Mouse (Mus musculus): ENCODE results near the gene P3h1. TPM values are rescaled to one million over a fixed set of nuclear protein-coding genes. Genes with fewer than 3 reads are reported as not detected.

Gene P3h1
- polyA plus RNA-seq, 1 experiment from 2014 or later: 8.3 TPM

DNA sequence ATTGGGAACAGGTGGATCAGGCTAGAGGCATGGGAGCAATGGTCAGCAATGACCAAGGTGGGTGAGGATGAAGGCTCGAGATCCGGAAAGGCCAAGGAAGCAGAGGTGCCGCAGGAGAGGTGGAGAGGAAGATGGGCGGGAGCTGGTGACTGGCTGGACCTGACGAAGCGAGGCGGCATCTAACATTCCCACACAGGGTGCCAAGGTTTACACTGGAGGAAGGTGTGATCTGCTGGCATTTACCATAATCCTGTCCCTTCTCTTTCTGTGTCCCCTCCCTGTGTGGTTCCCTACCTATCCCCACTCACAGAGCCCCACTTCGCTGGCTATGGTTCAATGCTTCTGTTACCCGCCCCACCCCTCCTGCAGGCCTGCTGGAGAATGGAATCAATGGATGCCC lies 13.2 kb downstream of the P3h1 start:
- Histone ChIP-seq H3K9me3 (ENCODE audit: control insufficient read depth, low read length) (no peaks in the 10 kb centered on the region), H3K36me3 (ENCODE audit: control insufficient read depth, insufficient read depth, low read length) (peaks cover 22% of the 10 kb centered on the region), H3K4me2 (ENCODE audit: low read length) (no peak overlapping the region), H3K27me3 (replicated peaks; ENCODE audit: control insufficient read depth, insufficient read depth, low read length) (no peaks in the 10 kb centered on the region), H3K4me3 (ENCODE audit: low read length) (no peak overlapping the region), H3K9ac (ENCODE audit: low read depth, low read length) (no peak overlapping the region), H3K4me1 (ENCODE audit: control insufficient read depth, insufficient read depth, low read depth, low read length) (peaks cover 6% of the 10 kb centered on the region; the same call in 1 of the 2 replicates), H3K27ac (ENCODE audit: low read depth, low read length) (no peak overlapping the region)
- no peak for ATAC-seq
- 74% methylated on average over 9 of the region's 9 CpGs for WGBS

DNA sequence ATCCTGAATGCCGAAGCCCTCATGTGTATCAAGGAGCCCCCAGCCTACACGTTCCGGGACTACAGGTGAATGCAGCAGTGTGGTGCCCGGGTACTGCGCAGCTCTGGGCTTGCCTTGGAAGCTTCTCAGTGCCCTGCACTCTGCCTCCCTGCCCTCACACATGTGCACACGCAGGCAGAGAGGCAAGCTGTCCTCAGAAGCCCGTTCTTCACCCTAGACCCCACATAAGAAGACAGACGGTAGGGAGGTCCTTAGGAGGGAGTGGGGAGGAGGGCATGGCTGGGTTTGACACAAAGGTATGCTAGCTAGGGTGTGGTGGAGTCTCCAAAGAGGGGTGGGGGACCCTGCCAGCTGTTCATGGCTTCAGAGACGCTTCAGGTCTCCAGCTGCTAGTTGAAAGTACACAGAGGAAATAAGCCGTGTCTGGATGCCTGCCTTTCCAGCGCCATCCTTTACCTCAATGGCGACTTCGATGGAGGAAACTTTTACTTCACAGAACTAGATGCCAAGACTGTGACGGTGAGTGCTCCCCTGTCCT lies 14.0 kb downstream of the P3h1 start:
- H3K9ac ChIP-seq (ENCODE audit: low read depth, low read length): no peak overlapping the region

DNA sequence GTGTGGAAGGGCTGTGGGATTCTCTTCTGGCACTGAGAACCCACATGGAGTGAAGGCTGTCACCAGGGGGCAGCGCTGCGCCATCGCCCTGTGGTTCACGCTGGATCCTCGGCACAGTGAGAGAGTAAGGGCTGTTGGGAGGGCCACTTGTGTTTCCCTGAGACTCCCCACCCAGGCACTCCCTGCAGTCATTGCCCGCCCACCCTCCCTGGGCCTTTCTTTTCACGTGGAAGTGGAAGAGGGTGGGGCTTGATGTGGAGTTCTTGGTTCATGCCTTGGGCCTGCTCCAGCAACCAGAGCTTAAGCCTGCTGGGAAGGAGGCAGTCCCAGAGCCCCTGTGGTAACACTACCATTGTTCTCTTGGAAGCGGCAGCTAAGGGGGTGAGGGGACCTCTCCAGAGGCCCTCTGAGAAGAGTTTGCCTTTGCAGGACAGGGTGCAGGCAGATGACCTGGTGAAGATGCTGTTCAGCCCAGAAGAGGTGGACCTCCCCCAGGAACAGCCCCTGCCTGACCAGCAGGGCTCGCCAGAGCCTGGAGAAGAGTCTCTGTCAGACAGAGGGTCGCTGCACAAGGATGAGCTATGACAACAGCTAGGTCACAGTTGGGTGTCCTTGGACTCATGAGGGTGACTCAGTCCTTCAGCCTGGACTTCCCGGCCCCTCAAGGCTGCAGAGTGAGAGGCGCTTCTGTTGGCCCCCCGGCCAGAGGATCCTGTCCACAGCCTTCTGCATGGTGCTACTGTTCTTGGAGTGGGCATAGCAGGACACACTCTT lies 14.9 kb downstream of the P3h1 start:
- H3K9me3 ChIP-seq (ENCODE audit: control insufficient read depth, low read length): no peaks in the 10 kb centered on the region
- H3K4me1 ChIP-seq (ENCODE audit: control insufficient read depth, insufficient read depth, low read depth, low read length): peaks cover 6% of the 10 kb centered on the region; the same call in 1 of the 2 replicates
- WGBS: 31% methylated on average over 11 of the region's 13 CpGs
- H3K36me3 ChIP-seq (ENCODE audit: control insufficient read depth, insufficient read depth, low read length): peaks cover 9% of the 10 kb centered on the region
- no peaks in the 10 kb centered on the region for H3K27me3 ChIP-seq (replicated peaks; ENCODE audit: control insufficient read depth, insufficient read depth, low read length)
- H3K4me2 ChIP-seq (ENCODE audit: low read length): no peak overlapping the region
- peak overlapping the region; percentile 41; the same call in 1 of the 2 replicates for H3K27ac ChIP-seq (ENCODE audit: low read depth, low read length)
- peak; percentile 48; the same call in 1 of the 2 replicates for ATAC-seq
- H3K9ac ChIP-seq (ENCODE audit: low read depth, low read length): no peak overlapping the region
- no peak overlapping the region for H3K4me3 ChIP-seq (ENCODE audit: low read length)

More for the DNA sequence above, 14.0 kb downstream of the P3h1 start:
- H3K4me3 ChIP-seq (ENCODE audit: low read length): no peak overlapping the region
- H3K4me1 ChIP-seq (ENCODE audit: control insufficient read depth, insufficient read depth, low read depth, low read length): peaks cover 6% of the 10 kb centered on the region; the same call in 1 of the 2 replicates
- no peaks in the 10 kb centered on the region for H3K9me3 ChIP-seq (ENCODE audit: control insufficient read depth, low read length)
- WGBS: 68% methylated on average over 14 of the region's 14 CpGs
- no peaks in the 10 kb centered on the region for H3K27me3 ChIP-seq (replicated peaks; ENCODE audit: control insufficient read depth, insufficient read depth, low read length)
- ATAC-seq: no peak
- peaks cover 17% of the 10 kb centered on the region for H3K36me3 ChIP-seq (ENCODE audit: control insufficient read depth, insufficient read depth, low read length)
- no peak overlapping the region for H3K4me2 ChIP-seq (ENCODE audit: low read length)
- H3K27ac ChIP-seq (ENCODE audit: low read depth, low read length): no peak overlapping the region

DNA sequence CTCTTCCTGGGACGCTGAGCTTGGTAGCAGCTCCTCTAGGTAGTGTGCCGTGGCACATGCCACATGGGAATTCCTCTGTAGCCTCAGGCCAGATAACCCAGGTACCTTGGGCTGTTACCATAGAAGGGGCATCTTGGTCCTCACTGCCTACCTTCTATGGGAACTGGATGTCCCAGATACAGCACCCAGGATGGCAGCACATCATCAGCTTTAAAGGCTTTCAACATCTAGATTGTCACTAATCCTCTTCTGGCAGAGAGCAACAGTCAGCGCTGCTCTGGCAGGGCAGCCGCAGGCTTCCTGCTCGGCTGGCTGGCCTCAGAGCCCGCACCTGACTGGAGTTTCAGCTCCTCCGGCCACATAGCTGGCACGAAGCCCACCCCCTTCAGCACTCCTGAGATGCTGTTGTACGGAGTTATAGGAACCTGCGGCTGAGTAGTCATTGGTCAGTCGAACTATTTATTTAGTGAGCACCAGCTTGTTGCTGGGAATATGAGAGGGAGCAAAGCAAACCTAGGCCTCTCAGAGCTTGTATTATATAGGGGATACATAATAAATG lies 15.8 kb downstream of the P3h1 start:
- H3K9me3 ChIP-seq (ENCODE audit: control insufficient read depth, low read length): no peaks in the 10 kb centered on the region
- no peaks in the 10 kb centered on the region for H3K27me3 ChIP-seq (replicated peaks; ENCODE audit: control insufficient read depth, insufficient read depth, low read length)
- 80% methylated on average over 11 of the region's 11 CpGs for WGBS
- peaks cover 6% of the 10 kb centered on the region; the same call in 1 of the 2 replicates for H3K4me1 ChIP-seq (ENCODE audit: control insufficient read depth, insufficient read depth, low read depth, low read length)
- no peak overlapping the region for H3K4me2 ChIP-seq (ENCODE audit: low read length)
- no peak for ATAC-seq
- no peak overlapping the region for H3K9ac ChIP-seq (ENCODE audit: low read depth, low read length)
- no peak overlapping the region for H3K27ac ChIP-seq (ENCODE audit: low read depth, low read length)
- no peak overlapping the region for H3K4me3 ChIP-seq (ENCODE audit: low read length)
- peaks cover 7% of the 10 kb centered on the region for H3K36me3 ChIP-seq (ENCODE audit: control insufficient read depth, insufficient read depth, low read length)

DNA sequence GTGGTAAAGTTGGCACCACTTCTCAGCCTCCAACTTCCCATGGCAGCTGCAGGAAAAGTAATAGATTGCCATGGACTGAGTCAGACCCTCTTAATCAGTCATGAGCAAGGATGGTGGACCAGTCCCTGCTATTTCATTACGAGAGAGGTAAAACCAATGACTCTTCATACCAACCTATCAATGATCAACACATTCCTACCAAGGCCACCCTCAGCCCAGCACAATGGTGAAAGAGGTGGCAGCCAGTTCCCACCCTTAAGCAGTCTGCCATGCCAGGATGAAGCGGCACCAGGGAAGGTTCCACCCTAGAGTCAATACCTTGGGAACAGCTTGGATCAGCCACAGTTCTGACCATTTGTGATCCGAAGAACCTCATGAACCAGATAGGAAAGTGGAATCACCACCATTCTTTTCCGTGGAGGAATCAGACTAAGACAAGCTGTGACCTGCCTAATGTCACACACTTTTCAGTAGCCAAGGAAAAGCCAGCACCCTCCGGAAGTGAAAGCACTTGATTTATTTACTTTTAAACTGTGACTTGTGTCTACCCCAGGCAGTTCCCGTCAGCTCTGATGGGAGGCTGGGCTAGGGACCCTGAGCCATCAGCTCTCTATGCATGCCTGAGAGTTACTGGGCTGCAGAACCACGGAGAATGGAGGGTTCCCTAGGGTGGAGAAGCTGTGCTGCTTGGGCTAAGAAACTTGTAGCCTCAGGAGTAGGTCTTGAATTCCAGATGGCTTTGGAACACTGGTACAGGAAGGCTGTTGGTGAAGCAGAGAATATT lies 19.5 kb downstream of the P3h1 start:
- no peak for ATAC-seq
- H3K4me2 ChIP-seq (ENCODE audit: low read length): no peak overlapping the region
- H3K27me3 ChIP-seq (replicated peaks; ENCODE audit: control insufficient read depth, insufficient read depth, low read length): no peaks in the 10 kb centered on the region
- no peak overlapping the region for H3K9ac ChIP-seq (ENCODE audit: low read depth, low read length)
- peaks cover 20% of the 10 kb centered on the region for H3K4me1 ChIP-seq (ENCODE audit: control insufficient read depth, insufficient read depth, low read depth, low read length)
- no peak overlapping the region for H3K4me3 ChIP-seq (ENCODE audit: low read length)
- 71% methylated on average over 7 of the region's 7 CpGs for WGBS
- H3K27ac ChIP-seq (ENCODE audit: low read depth, low read length): no peak overlapping the region
- no peaks in the 10 kb centered on the region; the same call in 1 of the 2 replicates for H3K36me3 ChIP-seq (ENCODE audit: control insufficient read depth, insufficient read depth, low read length)
- H3K9me3 ChIP-seq (ENCODE audit: control insufficient read depth, low read length): no peaks in the 10 kb centered on the region

DNA sequence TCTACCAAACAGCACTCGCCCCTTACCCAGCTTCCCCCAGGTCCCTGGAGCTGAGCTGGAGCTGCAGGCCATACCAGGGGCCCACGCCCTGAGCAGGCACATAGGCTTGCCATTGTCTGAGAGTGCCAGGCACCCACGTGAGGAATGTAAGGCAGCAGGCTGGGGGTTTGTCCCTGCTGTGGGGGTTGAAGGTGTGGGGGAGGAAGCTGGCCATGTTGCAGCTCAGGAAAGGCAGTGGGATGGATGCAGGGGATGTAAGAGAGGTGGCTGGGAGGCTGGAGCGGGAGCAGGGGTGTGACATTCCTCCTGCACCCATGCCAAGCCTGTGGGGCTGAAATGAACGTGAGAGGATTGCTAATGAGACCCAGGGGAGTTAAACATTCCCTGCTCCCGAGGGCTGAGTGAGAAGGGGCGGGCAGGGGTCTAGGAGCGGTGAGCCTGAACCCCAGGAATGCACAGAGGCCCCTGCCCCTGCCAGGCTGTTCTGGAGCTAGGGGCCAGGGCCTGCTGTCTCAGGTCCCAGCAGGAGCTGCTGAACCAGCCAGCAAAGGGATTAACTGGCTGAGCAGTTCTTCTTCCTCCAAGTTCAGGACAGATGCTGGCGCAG lies 21.4 kb downstream of the P3h1 start:
- H3K27ac ChIP-seq (ENCODE audit: low read depth, low read length): 0 out of 2 replicates have a peak overlapping the region, but pooled peaks have one; percentile 5
- H3K9ac ChIP-seq (ENCODE audit: low read depth, low read length): 0 out of 2 replicates have a peak overlapping the region, but pooled peaks have one; percentile 13
- no peak overlapping the region for H3K4me2 ChIP-seq (ENCODE audit: low read length)
- peaks cover 15% of the 10 kb centered on the region for H3K4me1 ChIP-seq (ENCODE audit: control insufficient read depth, insufficient read depth, low read depth, low read length)
- 23% methylated on average over 9 of the region's 9 CpGs for WGBS
- H3K9me3 ChIP-seq (ENCODE audit: control insufficient read depth, low read length): no peaks in the 10 kb centered on the region
- H3K27me3 ChIP-seq (replicated peaks; ENCODE audit: control insufficient read depth, insufficient read depth, low read length): no peaks in the 10 kb centered on the region
- no peaks in the 10 kb centered on the region for H3K36me3 ChIP-seq (ENCODE audit: control insufficient read depth, insufficient read depth, low read length)
- no peak overlapping the region for H3K4me3 ChIP-seq (ENCODE audit: low read length)
- ATAC-seq: peak; percentile 73

DNA sequence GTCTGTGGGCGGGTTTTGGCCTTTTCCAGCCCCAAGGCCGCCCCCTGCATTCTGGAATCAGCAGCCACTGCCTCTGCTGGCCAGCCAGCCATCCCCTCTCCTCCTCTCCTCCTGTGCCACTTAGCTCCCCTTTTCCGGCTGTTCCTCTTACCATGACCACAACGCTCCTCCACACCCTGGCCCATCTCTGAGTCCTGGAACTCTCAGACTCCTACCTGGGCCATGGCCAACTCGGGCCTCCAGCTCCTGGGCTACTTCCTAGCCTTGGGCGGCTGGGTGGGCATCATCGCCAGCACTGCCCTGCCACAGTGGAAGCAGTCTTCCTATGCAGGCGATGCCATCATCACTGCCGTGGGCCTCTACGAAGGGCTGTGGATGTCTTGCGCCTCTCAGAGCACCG lies 22.6 kb downstream of the P3h1 start, which contains the start of gene Cldn19:
TSS of gene Cldn19 (plus strand) at position 64 of the 400 bp plus-strand sequence.
- ATAC-seq: no peak
- Histone ChIP-seq H3K4me1 (ENCODE audit: control insufficient read depth, insufficient read depth, low read depth, low read length) (peaks cover 15% of the 10 kb centered on the region), H3K27me3 (replicated peaks; ENCODE audit: control insufficient read depth, insufficient read depth, low read length) (no peaks in the 10 kb centered on the region), H3K9me3 (ENCODE audit: control insufficient read depth, low read length) (no peaks in the 10 kb centered on the region), H3K4me3 (ENCODE audit: low read length) (no peak within 1 kb of the TSS), H3K36me3 (ENCODE audit: control insufficient read depth, insufficient read depth, low read length) (no peaks in the 10 kb centered on the region), H3K27ac (ENCODE audit: low read depth, low read length) (0 out of 2 replicates have a peak within 1 kb of the TSS, but pooled peaks have one; percentile 12), H3K9ac (ENCODE audit: low read depth, low read length) (0 out of 2 replicates have a peak within 1 kb of the TSS, but pooled peaks have one; percentile 20), H3K4me2 (ENCODE audit: low read length) (no peak within 1 kb of the TSS)
- WGBS: 71% methylated on average over 12 of the region's 12 CpGs

DNA sequence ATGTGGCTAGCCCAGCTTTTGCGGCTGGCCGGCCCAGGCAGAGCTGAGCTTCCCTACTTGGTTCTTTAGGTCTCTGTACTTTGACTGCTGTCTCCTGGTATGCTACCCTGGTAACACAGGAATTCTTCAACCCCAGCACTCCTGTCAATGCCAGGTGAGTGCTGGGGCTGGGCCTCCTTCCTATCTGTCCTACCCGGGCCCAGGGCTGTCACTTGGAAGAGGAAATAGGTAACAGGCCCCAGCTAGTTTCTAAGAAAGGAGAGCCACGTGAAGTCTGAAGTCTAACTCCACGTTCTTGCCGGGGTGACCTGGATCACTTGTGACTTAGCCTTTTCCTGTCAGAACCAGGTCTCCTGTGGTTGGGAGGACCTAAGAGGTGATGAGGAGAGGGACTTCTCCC lies 24.4 kb downstream of the P3h1 start:
- WGBS: 78% methylated on average over 6 of the region's 6 CpGs
- no peak overlapping the region for H3K27ac ChIP-seq (ENCODE audit: low read depth, low read length)
- no peaks in the 10 kb centered on the region for H3K36me3 ChIP-seq (ENCODE audit: control insufficient read depth, insufficient read depth, low read length)
- no peaks in the 10 kb centered on the region for H3K9me3 ChIP-seq (ENCODE audit: control insufficient read depth, low read length)
- no peak overlapping the region for H3K4me3 ChIP-seq (ENCODE audit: low read length)
- H3K4me1 ChIP-seq (ENCODE audit: control insufficient read depth, insufficient read depth, low read depth, low read length): peaks cover 15% of the 10 kb centered on the region
- no peaks in the 10 kb centered on the region for H3K27me3 ChIP-seq (replicated peaks; ENCODE audit: control insufficient read depth, insufficient read depth, low read length)
- H3K9ac ChIP-seq (ENCODE audit: low read depth, low read length): no peak overlapping the region
- no peak overlapping the region for H3K4me2 ChIP-seq (ENCODE audit: low read length)
- ATAC-seq: no peak
